Mouse (Mus musculus) myocyte (in vitro differentiated cells): ENCODE data around the gene Ptprd. TPM values are rescaled to one million over a fixed set of nuclear protein-coding genes. Genes with fewer than 3 reads are reported as not detected.

ENCODE experiments used
- H3K27me3 ChIP-seq: one replicate; pipeline ENCODE4 v1.6.1; 2011; ENCODE audit not compliant: control insufficient read depth, insufficient read depth, insufficient read length
- H3K36me3 ChIP-seq: one replicate; pipeline ENCODE4 v1.6.1; 2011; ENCODE audit not compliant: control insufficient read depth, insufficient read depth
- H3K4me2 ChIP-seq: one replicate; pipeline ENCODE4 v1.6.1; 2011; ENCODE audit warnings: low read depth, control low read depth
- H3K4me3 ChIP-seq: one replicate; pipeline ENCODE4 v1.5.1; 2011; ENCODE audit warnings: mild to moderate bottlenecking, control low read depth, moderate library complexity
- H3K79me2 ChIP-seq: one replicate; pipeline ENCODE4 v1.6.1; 2011; ENCODE audit not compliant: control insufficient read depth, insufficient read depth
- H3ac ChIP-seq: one replicate; pipeline ENCODE4 v1.6.1; 2011; ENCODE audit not compliant: control insufficient read depth, insufficient read length
- CEBPB ChIP-seq: IDR thresholded peaks from 2 replicates; pipeline ENCODE4 v1.6.1; 2011; ENCODE audit warnings: mild to moderate bottlenecking, moderate library complexity; ENCODE audit not compliant: poor library complexity, insufficient read depth, severe bottlenecking
- E2F4 ChIP-seq: IDR thresholded peaks from one replicate; pipeline ENCODE4 v1.6.1; 2011; ENCODE audit warnings: mild to moderate bottlenecking, control low read depth, moderate library complexity; ENCODE audit not compliant: insufficient read depth
- MAX ChIP-seq: IDR thresholded peaks from one replicate; pipeline ENCODE4 v1.6.1; 2011; ENCODE audit warnings: low read depth, mild to moderate bottlenecking, control low read depth
- MYOD1 ChIP-seq, 3 experiments: IDR thresholded peaks; one replicate each; pipeline ENCODE4 v1.6.1; 2011; ENCODE audit warnings: control low read depth in 2 of 3, low read depth in 2 of 3, mild to moderate bottlenecking in 2 of 3, moderate library complexity in 1 of 3; ENCODE audit not compliant: insufficient read length in 2 of 3, control insufficient read depth in 1 of 3
- MYOG ChIP-seq, 3 experiments: IDR thresholded peaks; one replicate each; pipeline ENCODE4 v1.6.1; 2011; ENCODE audit warnings: control low read depth in 2 of 3, low read depth in 2 of 3, mild to moderate bottlenecking in 2 of 3; ENCODE audit not compliant: insufficient read length in 2 of 3, control insufficient read depth in 1 of 3, insufficient read depth in 1 of 3
- POLR2A ChIP-seq: IDR thresholded peaks from one replicate; pipeline ENCODE4 v1.6.1; 2011; ENCODE audit warnings: low read depth, mild to moderate bottlenecking, control low read depth, moderate library complexity; ENCODE audit not compliant: insufficient read length
- POLR2AphosphoS2 ChIP-seq: IDR thresholded peaks from one replicate; pipeline ENCODE4 v1.6.1; 2011; ENCODE audit warnings: low read depth, control low read depth; ENCODE audit not compliant: insufficient read length
- REST ChIP-seq: IDR thresholded peaks from one replicate; pipeline ENCODE4 v1.6.1; 2011; ENCODE audit warnings: mild to moderate bottlenecking, control low read depth, moderate library complexity; ENCODE audit not compliant: insufficient read depth, insufficient read length
- SRF ChIP-seq: IDR thresholded peaks from one replicate; pipeline ENCODE4 v1.6.1; 2011; ENCODE audit warnings: low read depth; ENCODE audit not compliant: control insufficient read depth, insufficient read length
- TCF12 ChIP-seq: IDR thresholded peaks from one replicate; pipeline ENCODE4 v1.6.1; 2011; ENCODE audit warnings: mild to moderate bottlenecking, control low read depth; ENCODE audit not compliant: poor library complexity, insufficient read depth, severe bottlenecking
- TCF3 ChIP-seq: IDR thresholded peaks from one replicate; pipeline ENCODE4 v1.6.1; 2011; ENCODE audit warnings: low read depth, control low read depth; ENCODE audit not compliant: insufficient read length
- USF1 ChIP-seq: IDR thresholded peaks from one replicate; pipeline ENCODE4 v1.6.1; 2011; ENCODE audit warnings: low read depth, mild to moderate bottlenecking, control low read depth, moderate library complexity
- polyA plus RNA-seq: library from polyadenylated mRNA; unstranded; fragments of >200 nt; fragmentation: generic; extraction: Trizol; gene quantifications from one replicate; pipeline ENCODE4 v1.2.1, GENCODE M21; 2012; ENCODE audit warnings: missing spikeins

Gene Ptprd
- polyA plus RNA-seq, 1 experiment: 2.9 TPM

- Histone ChIP-seq H3ac (no peak overlapping the region), H3K36me3 (no peaks in the 10 kb centered on the region), H3K79me2 (no peaks in the 10 kb centered on the region), H3K4me2 (no peak overlapping the region), H3K27me3 (no peaks in the 10 kb centered on the region), H3K4me3 (no peak overlapping the region)
- TF ChIP-seq CEBPB (no peak), MAX (no peak), TCF12 (no peak), POLR2AphosphoS2 (no peak), MYOG (IDR thresholded peaks at IDR 0.05; ENCODE audit: control insufficient read depth in 1 of 3, insufficient read depth in 1 of 3, insufficient read length in 2 of 3, low read depth in 2 of 3) (no peak), E2F4 (no peak), REST (no peak), MYOD1 (IDR thresholded peaks at IDR 0.05; ENCODE audit: control insufficient read depth in 1 of 3, insufficient read length in 2 of 3, low read depth in 2 of 3) (no peak)
These were observed 692.6 kb downstream of the Ptprd start for GRCm38 (mm10) chr4:77519166-77519565.

GRCm38 (mm10) chr4:77513914-77514628, 697.7 kb downstream of the Ptprd start:
- no peak overlapping the region for H3K4me2 ChIP-seq
- no peak overlapping the region for H3K4me3 ChIP-seq
- H3ac ChIP-seq: no peak overlapping the region
- H3K36me3 ChIP-seq: no peaks in the 10 kb centered on the region
- TF ChIP-seq MAX (no peak), MYOG (IDR thresholded peaks at IDR 0.05; ENCODE audit: control insufficient read depth in 1 of 3, insufficient read depth in 1 of 3, insufficient read length in 2 of 3, low read depth in 2 of 3) (no peak), TCF12 (no peak), REST (no peak), CEBPB (no peak), POLR2A (no peak), TCF3 (no peak), E2F4 (no peak), MYOD1 (IDR thresholded peaks at IDR 0.05; ENCODE audit: control insufficient read depth in 1 of 3, insufficient read length in 2 of 3, low read depth in 2 of 3) (no peak), USF1 (no peak), SRF (no peak), POLR2AphosphoS2 (no peak)
- no peaks in the 10 kb centered on the region for H3K79me2 ChIP-seq
- H3K27me3 ChIP-seq: no peaks in the 10 kb centered on the region

GRCm38 (mm10) chr4:77513041-77513440, 698.7 kb downstream of the Ptprd start:
- no peak overlapping the region for H3ac ChIP-seq
- no peak overlapping the region for H3K4me3 ChIP-seq
- no peaks in the 10 kb centered on the region for H3K36me3 ChIP-seq
- no peaks in the 10 kb centered on the region for H3K79me2 ChIP-seq
- TF ChIP-seq USF1: no peak
- TF ChIP-seq MAX: no peak
- no peak for TF ChIP-seq MYOD1 (IDR thresholded peaks at IDR 0.05; ENCODE audit: control insufficient read depth in 1 of 3, insufficient read length in 2 of 3, low read depth in 2 of 3)
- TF ChIP-seq SRF: no peak
- no peak for TF ChIP-seq TCF3
- no peak for TF ChIP-seq TCF12
- TF ChIP-seq POLR2AphosphoS2: no peak
- no peak for TF ChIP-seq POLR2A
- no peak for TF ChIP-seq REST
- no peak for TF ChIP-seq CEBPB
- TF ChIP-seq MYOG (IDR thresholded peaks at IDR 0.05; ENCODE audit: control insufficient read depth in 1 of 3, insufficient read depth in 1 of 3, insufficient read length in 2 of 3, low read depth in 2 of 3): no peak
- no peak for TF ChIP-seq E2F4
- no peak overlapping the region for H3K4me2 ChIP-seq
- no peaks in the 10 kb centered on the region for H3K27me3 ChIP-seq

GRCm38 (mm10) chr4:77454049-77454448, 757.7 kb downstream of the Ptprd start:
- Histone ChIP-seq H3K4me3 (no peak overlapping the region), H3K79me2 (no peaks in the 10 kb centered on the region), H3K27me3 (no peaks in the 10 kb centered on the region), H3K36me3 (no peaks in the 10 kb centered on the region), H3K4me2 (no peak overlapping the region), H3ac (no peak overlapping the region)
- TF ChIP-seq MAX: no peak
- no peak for TF ChIP-seq E2F4
- TF ChIP-seq POLR2A: no peak
- TF ChIP-seq MYOG (IDR thresholded peaks at IDR 0.05; ENCODE audit: control insufficient read depth in 1 of 3, insufficient read depth in 1 of 3, insufficient read length in 2 of 3, low read depth in 2 of 3): no peak
- TF ChIP-seq CEBPB: no peak
- no peak for TF ChIP-seq POLR2AphosphoS2
- TF ChIP-seq REST: no peak
- TF ChIP-seq MYOD1 (IDR thresholded peaks at IDR 0.05; ENCODE audit: control insufficient read depth in 1 of 3, insufficient read length in 2 of 3, low read depth in 2 of 3): no peak
- no peak for TF ChIP-seq TCF3
- TF ChIP-seq SRF: no peak
- TF ChIP-seq TCF12: no peak
- no peak for TF ChIP-seq USF1

- TF ChIP-seq USF1 (no peak), TCF3 (no peak), MYOD1 (IDR thresholded peaks at IDR 0.05; ENCODE audit: control insufficient read depth in 1 of 3, insufficient read length in 2 of 3, low read depth in 2 of 3) (no peak), POLR2A (no peak), CEBPB (no peak), MAX (no peak), TCF12 (no peak), E2F4 (no peak), REST (no peak), SRF (no peak), POLR2AphosphoS2 (no peak), MYOG (IDR thresholded peaks at IDR 0.05; ENCODE audit: control insufficient read depth in 1 of 3, insufficient read depth in 1 of 3, insufficient read length in 2 of 3, low read depth in 2 of 3) (no peak)
- Histone ChIP-seq H3K79me2 (no peaks in the 10 kb centered on the region), H3K4me3 (no peak overlapping the region)
These were observed 812.6 kb downstream of the Ptprd start for GRCm38 (mm10) chr4:77399146-77399545.

More at GRCm38 (mm10) chr4:77399146-77399545, 812.6 kb downstream of the Ptprd start:
- Histone ChIP-seq H3K4me2 (no peak overlapping the region), H3K27me3 (no peaks in the 10 kb centered on the region), H3K36me3 (no peaks in the 10 kb centered on the region), H3ac (no peak overlapping the region)
